Mouse (Mus musculus) hindbrain, embryonic 16.5 days (tissue): Measurements from ENCODE around the gene Rpl22. TPM values are rescaled to one million over a fixed set of nuclear protein-coding genes. Genes with fewer than 3 reads are reported as not detected.

Source experiments
- ATAC-seq: fragments of 200-750 bp; cut with Nextera tagmentation; 2 replicates; pipeline ENCODE4 v1.8.0; 2017; ENCODE audit warnings: moderate TSS enrichment, moderate library complexity
- H3K27ac ChIP-seq: fragments of 300-500 bp; sonication (generic); 2 replicates; pipeline ENCODE4 v1.5.1; 2014; ENCODE audit warnings: low read depth, mild to moderate bottlenecking, control low read depth, low read length, moderate library complexity
- H3K27me3 ChIP-seq: fragments of 300-500 bp; sonication (generic); replicated peaks from 2 replicates; pipeline ENCODE4 v1.6.1; 2014; ENCODE audit warnings: low read length; ENCODE audit not compliant: control insufficient read depth, insufficient read depth
- H3K36me3 ChIP-seq: fragments of 300-500 bp; sonication (generic); 2 replicates; pipeline ENCODE4 v1.6.1; 2014; ENCODE audit warnings: mild to moderate bottlenecking, low read length, moderate library complexity, mixed read lengths; ENCODE audit not compliant: control insufficient read depth, insufficient read depth
- H3K4me1 ChIP-seq: fragments of 300-500 bp; sonication (generic); 2 replicates; pipeline ENCODE4 v1.6.1; 2014; ENCODE audit warnings: low read depth, low read length; ENCODE audit not compliant: control insufficient read depth, insufficient read depth
- H3K4me2 ChIP-seq: fragments of 300-500 bp; sonication (generic); 2 replicates; pipeline ENCODE4 v1.6.1; 2014; ENCODE audit warnings: mild to moderate bottlenecking, low read length, control low read depth, moderate library complexity
- H3K4me3 ChIP-seq: fragments of 300-500 bp; sonication (generic); 2 replicates; pipeline ENCODE4 v1.5.1; 2014; ENCODE audit warnings: mild to moderate bottlenecking, low read length, control low read depth, moderate library complexity
- H3K9ac ChIP-seq: fragments of 300-500 bp; sonication (generic); 2 replicates; pipeline ENCODE4 v1.6.1; 2014; ENCODE audit warnings: low read depth, mild to moderate bottlenecking, control low read depth, low read length, moderate library complexity
- H3K9me3 ChIP-seq: fragments of 300-500 bp; sonication (generic); 2 replicates; pipeline ENCODE4 v1.6.1; 2014; ENCODE audit warnings: mild to moderate bottlenecking, low read length, moderate library complexity; ENCODE audit not compliant: control insufficient read depth
- WGBS: fragments of 180-500 bp; shearing (Covaris S2); extraction: QIAGEN DNeasy Blood & Tissue Kit; methylation state at CpG from one replicate; pipeline ENCODE4 v1.1.7; 2014; 5-methylcytosine and 5-hydroxymethylcytosine counted together
- polyA plus RNA-seq: library from polyadenylated mRNA; unstranded; fragments of >200 nt; fragmentation: Nextera tagmentation; extraction: Ambion mirVana; gene quantifications from 2 replicates; pipeline ENCODE4 v1.2.1, GENCODE M21; 2015

The Rpl22 gene
- polyA plus RNA-seq, 1 experiment from 2014 or later: 138 TPM

DNA sequence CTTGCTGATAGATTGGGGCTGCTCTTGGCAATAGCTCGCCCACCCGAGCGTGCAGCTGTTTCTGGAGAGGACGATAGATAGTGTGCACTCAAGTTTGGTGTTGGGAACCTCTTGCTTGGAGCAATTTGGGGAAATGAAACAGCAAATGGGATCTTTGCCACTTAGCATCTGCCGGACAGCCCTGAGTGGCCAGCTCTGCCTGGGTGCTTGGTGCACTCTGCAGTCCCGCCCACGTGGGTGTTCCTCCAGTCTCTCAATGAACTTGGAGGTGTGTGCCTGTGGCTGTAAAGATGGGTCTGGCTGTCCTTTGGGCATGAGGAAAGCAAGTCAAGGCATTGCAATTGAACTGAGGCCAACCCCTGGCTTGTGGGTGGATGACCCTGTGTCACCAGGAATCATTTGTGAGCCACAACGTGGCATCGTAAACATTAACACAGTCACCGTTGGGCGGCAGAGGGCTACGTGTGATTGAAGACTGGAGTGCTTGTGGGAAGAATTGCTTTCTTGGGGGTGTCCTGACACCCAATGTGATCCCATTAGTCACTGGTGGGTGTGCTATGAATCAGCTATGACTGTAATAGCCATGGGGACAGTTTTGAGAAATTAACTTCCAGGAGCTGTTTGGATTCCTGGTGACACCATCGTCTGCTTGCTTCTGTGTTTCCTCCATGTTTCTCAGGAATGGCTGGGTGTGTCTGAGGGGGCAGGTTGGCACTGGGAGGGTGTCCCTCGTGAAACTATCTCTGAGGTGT lies 28.5 kb downstream of the Rpl22 start:
- peaks cover 4% of the 10 kb centered on the region for H3K36me3 ChIP-seq
- H3K9ac ChIP-seq: no peak overlapping the region
- no peak overlapping the region for H3K27ac ChIP-seq
- no peak overlapping the region for H3K4me3 ChIP-seq
- peaks cover 29% of the 10 kb centered on the region for H3K4me1 ChIP-seq
- peaks cover 2% of the 10 kb centered on the region; the same call in 1 of the 2 replicates for H3K27me3 ChIP-seq
- H3K9me3 ChIP-seq: no peaks in the 10 kb centered on the region
- WGBS: 74% methylated on average over 14 of the region's 14 CpGs
- no peak overlapping the region for H3K4me2 ChIP-seq
- ATAC-seq: no peak

DNA sequence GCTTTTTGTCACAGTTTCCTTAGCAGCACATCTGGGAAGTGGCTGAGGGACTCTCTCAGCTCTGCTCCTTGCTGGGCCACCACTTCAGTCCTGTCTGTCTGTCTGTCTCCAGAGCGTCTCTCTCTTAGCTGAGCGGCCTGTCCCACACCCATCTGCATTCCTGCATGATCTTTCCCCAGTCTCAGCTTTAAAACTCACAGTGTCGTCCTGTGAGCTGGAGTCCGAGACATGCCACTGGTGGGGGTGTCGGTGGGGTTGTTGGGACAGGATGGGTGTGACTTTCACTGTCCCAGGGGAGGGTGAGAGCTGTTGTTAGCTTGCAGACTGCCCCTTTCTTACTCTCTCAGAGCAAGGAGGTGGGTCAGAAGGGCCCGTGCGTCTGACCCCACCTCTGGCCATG lies 30.1 kb downstream of the Rpl22 start:
- 86% methylated on average over 7 of the region's 7 CpGs for WGBS
- Histone ChIP-seq H3K36me3 (peaks cover 4% of the 10 kb centered on the region), H3K9ac (no peak overlapping the region), H3K4me3 (no peak overlapping the region), H3K27me3 (peaks cover 2% of the 10 kb centered on the region; the same call in 1 of the 2 replicates), H3K4me1 (peaks cover 13% of the 10 kb centered on the region), H3K27ac (no peak overlapping the region), H3K9me3 (no peaks in the 10 kb centered on the region), H3K4me2 (no peak overlapping the region)
- ATAC-seq: no peak

DNA sequence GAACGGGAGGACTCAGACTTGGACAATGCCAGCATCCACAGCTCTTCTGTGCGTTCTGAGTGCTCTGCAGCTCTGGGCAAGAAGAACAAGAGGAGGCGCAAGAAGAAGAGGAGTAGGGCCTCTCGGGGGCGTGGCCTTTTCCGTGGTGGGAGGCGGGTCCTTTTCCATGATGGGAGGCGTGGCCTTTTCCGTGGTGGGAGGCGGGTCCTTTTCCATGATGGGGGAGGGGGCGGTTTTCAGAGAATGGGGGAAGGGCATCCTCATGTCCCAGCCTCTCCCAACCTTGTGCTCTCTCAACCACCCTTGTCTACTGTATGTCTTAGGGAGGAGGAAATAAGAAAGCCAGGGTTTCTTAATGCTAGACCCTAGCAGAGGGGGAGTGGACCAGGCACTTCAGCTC lies 34.2 kb downstream of the Rpl22 start:
- no peak overlapping the region for H3K27ac ChIP-seq
- H3K36me3 ChIP-seq: peaks cover 14% of the 10 kb centered on the region
- no peaks in the 10 kb centered on the region for H3K27me3 ChIP-seq
- peaks cover under 1% of the 10 kb centered on the region; the same call in 1 of the 2 replicates for H3K4me1 ChIP-seq
- WGBS: 9% methylated on average over 11 of the region's 11 CpGs
- ATAC-seq: no peak
- no peaks in the 10 kb centered on the region for H3K9me3 ChIP-seq
- no peak overlapping the region for H3K4me2 ChIP-seq
- no peak overlapping the region for H3K4me3 ChIP-seq
- no peak overlapping the region for H3K9ac ChIP-seq

DNA sequence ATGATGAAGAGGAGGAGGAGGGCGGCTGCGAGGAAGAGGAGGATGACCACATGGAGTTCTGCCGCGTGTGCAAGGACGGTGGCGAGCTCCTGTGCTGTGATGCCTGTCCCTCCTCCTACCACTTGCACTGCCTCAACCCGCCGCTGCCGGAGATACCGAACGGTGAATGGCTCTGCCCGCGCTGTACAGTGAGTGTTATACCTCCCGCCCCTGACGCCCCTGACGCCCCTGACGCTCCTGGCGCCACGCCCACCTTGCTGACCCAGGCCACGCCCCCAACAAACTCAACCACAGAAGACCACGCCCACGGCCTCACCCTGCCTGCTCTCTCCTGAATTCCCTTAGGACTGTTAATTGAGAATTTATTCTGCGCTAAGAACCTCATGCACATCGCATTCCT lies 35.3 kb downstream of the Rpl22 start:
- Histone ChIP-seq H3K4me1 (peaks cover 8% of the 10 kb centered on the region), H3K27me3 (no peaks in the 10 kb centered on the region), H3K27ac (no peak overlapping the region), H3K9ac (no peak overlapping the region), H3K4me2 (no peak overlapping the region), H3K9me3 (no peaks in the 10 kb centered on the region), H3K4me3 (no peak overlapping the region), H3K36me3 (peaks cover 14% of the 10 kb centered on the region)
- no peak for ATAC-seq
- 4% methylated on average over 24 of the region's 24 CpGs for WGBS

DNA sequence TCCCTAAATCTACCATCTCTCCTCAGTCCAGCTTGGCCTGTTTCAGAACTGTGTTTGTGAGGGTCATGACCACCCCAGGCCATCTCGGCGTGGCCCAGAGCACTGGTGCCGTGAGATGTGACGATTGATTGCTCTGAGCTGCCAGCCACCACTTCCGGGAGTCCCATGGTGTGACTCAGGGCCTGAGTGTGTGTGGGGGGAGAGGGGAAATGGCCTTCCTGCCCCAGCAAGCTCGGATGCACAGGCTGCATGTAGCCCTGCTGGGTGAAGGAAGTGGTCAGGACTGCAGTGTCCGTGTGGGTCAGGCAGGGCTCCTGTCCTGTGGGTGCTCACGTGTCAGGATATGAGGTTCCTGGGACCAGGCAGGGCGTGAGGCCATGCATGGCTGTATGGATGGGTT lies 36.6 kb downstream of the Rpl22 start:
- Histone ChIP-seq H3K4me2 (no peak overlapping the region), H3K9ac (no peak overlapping the region), H3K27ac (no peak overlapping the region), H3K4me1 (peaks cover 8% of the 10 kb centered on the region), H3K4me3 (no peak overlapping the region), H3K9me3 (no peaks in the 10 kb centered on the region), H3K36me3 (peaks cover 14% of the 10 kb centered on the region; the same call in 1 of the 2 replicates), H3K27me3 (no peaks in the 10 kb centered on the region)
- 78% methylated on average over 9 of the region's 9 CpGs for WGBS
- ATAC-seq: no peak

DNA sequence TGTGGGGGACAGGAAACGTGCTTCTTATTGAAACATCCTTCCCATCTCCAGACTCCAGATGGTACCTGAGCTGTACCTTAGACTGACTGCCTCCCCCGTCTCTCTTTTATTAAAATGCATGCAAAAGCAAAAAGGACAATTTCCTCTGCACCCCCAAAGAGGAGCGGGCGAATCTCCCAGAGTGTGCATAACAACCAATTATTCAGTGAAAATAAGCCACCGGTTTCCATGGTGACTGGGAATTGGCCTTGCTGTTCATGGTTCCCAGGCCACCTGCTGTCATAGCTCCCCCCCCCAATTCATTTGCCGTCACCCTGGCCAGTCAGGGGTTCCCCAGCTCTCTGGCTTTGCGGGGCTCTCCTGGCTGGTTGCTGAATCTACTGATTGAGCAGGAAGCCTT lies 39.7 kb downstream of the Rpl22 start:
- Histone ChIP-seq H3K9me3 (no peaks in the 10 kb centered on the region), H3K27me3 (no peaks in the 10 kb centered on the region), H3K36me3 (peaks cover 16% of the 10 kb centered on the region; the same call in 1 of the 2 replicates), H3K27ac (no peak overlapping the region), H3K4me2 (no peak overlapping the region), H3K9ac (peak overlapping the region; percentile 11; the same call in 1 of the 2 replicates), H3K4me3 (no peak overlapping the region), H3K4me1 (peaks cover 8% of the 10 kb centered on the region)
- 25% methylated on average over 7 of the region's 7 CpGs for WGBS
- ATAC-seq: no peak

DNA sequence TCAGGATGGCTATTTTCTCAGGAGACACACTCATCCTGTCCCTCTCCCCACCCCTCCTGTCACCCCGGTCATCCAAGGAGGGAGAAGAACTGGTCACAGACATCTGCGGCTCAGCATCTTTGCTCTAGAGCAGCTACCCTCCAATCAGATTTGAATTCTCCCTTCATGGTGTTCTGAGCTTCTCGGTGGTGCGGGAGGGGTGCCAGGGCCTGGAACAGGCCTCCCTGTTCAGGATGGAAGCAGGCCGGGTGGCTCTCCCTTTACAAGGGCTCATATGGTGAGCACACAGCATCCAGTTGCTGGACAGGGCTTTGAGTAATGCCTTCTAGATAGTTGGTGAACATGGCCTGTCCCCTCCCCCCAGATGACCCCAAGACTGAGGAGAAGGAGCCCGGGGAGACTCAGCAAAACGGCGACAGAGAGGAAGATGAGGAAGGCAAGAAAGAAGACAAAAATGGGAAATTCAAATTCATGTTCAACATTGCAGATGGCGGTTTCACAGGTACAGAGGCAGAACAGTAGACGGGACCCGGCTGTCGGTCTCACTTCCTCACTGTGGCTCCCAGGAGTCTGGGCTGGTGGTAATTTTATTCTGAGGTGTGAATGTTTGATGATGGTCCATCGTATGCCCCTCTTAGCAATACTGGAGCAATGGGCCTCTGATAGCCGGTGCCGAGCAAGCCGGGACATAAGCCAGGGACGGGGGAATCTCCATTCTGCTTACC lies 57.1 kb downstream of the Rpl22 start:
- ATAC-seq: no peak
- Histone ChIP-seq H3K4me2 (no peak overlapping the region), H3K4me3 (no peak overlapping the region), H3K9me3 (no peaks in the 10 kb centered on the region), H3K4me1 (no peaks in the 10 kb centered on the region), H3K36me3 (peaks cover 21% of the 10 kb centered on the region), H3K9ac (no peak overlapping the region), H3K27me3 (no peaks in the 10 kb centered on the region; the same call in 1 of the 2 replicates), H3K27ac (no peak overlapping the region)
- WGBS: 82% methylated on average over 17 of the region's 17 CpGs

Other genes with a start within 250 kb of the Rpl22 start
- 0.80 and 1.1 TPM in 2 replicates for gene Tnfrsf25, start 209.8 kb upstream of the Rpl22 start, polyA plus RNA-seq
- gene Espn, start 173.4 kb upstream of the Rpl22 start, polyA plus RNA-seq: 0.34 and 0.46 TPM in 2 replicates
- not detected in 2 replicates for gene Hes2, start 166.9 kb upstream of the Rpl22 start, polyA plus RNA-seq
- 478 and 542 TPM in 2 replicates for gene Acot7, start 147.6 kb upstream of the Rpl22 start, polyA plus RNA-seq
- 15.5 and 16.4 TPM in 2 replicates for gene Gpr153, start 51.5 kb upstream of the Rpl22 start, polyA plus RNA-seq
- gene Hes3, start 34.1 kb upstream of the Rpl22 start, polyA plus RNA-seq: 0.11 and 0.50 TPM in 2 replicates
- gene Icmt, start 28.5 kb upstream of the Rpl22 start, polyA plus RNA-seq: 17.2 and 22.2 TPM in 2 replicates
- gene Rnf207, start 6.7 kb upstream of the Rpl22 start, polyA plus RNA-seq: 9.0 and 10.6 TPM in 2 replicates
- gene Chd5, start 12.9 kb downstream of the Rpl22 start, polyA plus RNA-seq: 46.7 and 47.7 TPM in 2 replicates
- 5.5 and 6.2 TPM in 2 replicates for gene Nphp4, start 151.0 kb downstream of the Rpl22 start, polyA plus RNA-seq
- gene Kcnab2, start 152.1 kb downstream of the Rpl22 start, polyA plus RNA-seq: 33.2 and 33.5 TPM in 2 replicates